Mouse (Mus musculus): ENCODE data around the gene Trdn. TPM values are rescaled to one million over a fixed set of nuclear protein-coding genes. Genes with fewer than 3 reads are reported as not detected.

Trdn gene
- 0.15 TPM for polyA plus RNA-seq (2017; shearing (Covaris generic))

GRCm38 (mm10) chr10:33080254-33080653, at the start of gene Trdn:
Trdn (plus strand) TSS chr10:33080554.

Other genes with a start within 250 kb of the Trdn start
- not detected for gene Nkain2, start 190.1 kb upstream of the Trdn start, polyA plus RNA-seq (2017; shearing (Covaris generic))